Mouse (Mus musculus) liver, embryonic 14.5 days (tissue): ENCODE measurements around the gene Mbd6.

Experiments used
- CTCF ChIP-seq: IDR thresholded peaks from 2 replicates; pipeline ENCODE4 v1.5.1; 2016; ENCODE audit warnings: antibody characterized with exemption, low read depth, control low read depth
- EP300 ChIP-seq: IDR thresholded peaks from 2 replicates; pipeline ENCODE4 v1.6.1; 2016; ENCODE audit warnings: antibody characterized with exemption, low read depth

- TF ChIP-seq CTCF (peak; percentile 95), EP300 (no peak)
Observed at GRCm38 (mm10) chr10:127312356-127312676, 23.5 kb upstream of the Mbd6 start.
